Mouse (Mus musculus): ENCODE measurements around the gene Phldb1.

DNA sequence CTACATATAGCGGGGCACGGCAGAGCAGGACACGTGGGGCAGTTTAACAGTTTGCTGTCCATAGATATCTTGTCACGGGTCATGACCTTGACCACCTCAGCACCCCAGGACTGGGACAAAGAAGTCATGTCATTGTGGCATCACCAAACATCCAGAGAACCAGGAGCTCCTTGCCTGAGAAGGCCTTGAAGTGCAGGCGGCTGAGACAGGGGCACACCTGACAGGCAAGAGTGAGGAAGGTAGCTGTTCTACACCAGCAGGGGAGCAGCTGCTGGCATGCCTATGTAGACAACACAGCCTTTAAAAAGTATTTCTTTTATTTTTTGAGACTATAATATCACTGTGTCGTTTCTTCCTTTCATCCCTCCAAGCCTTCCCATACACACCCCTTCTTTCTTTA lies 88.6 kb downstream of the Phldb1 start:
- TF ChIP-seq POLR2A (IDR thresholded peaks at IDR 0.05; ENCODE audit: low read depth, low read length) (no peak), CTCF (IDR thresholded peaks at IDR 0.05; ENCODE audit: extremely low read depth, insufficient read depth, insufficient read length, insufficient replicate concordance) (no peak)
